Comparison of ENCODE assay signal across 23 mouse cellular contexts in genomic region chr1:44027651-44028050, GRCm38 (mm10). TPM values are rescaled to one million over a fixed set of nuclear protein-coding genes. Genes with fewer than 3 reads are reported as not detected.
A peak's percentile ranks its signal among the peaks of the same experiment; 100 is the strongest.
DNase-seq lines count a peak whose midpoint lies in the region; ATAC-seq and TF ChIP-seq lines count a peak whose summit lies in the region.
"Had no signal": no experiment of that assay in that cellular context is flagged by ENCODE, and none has a peak within 500 bp of the region (broad histone marks: within the 10 kb centered on the region; RNA-seq: fewer than 3 reads in every experiment).

No protein-coding gene starts in this region.

- H3K27me3 ChIP-seq in Patski = no peaks in the 10 kb centered on the region
- H3K27me3 ChIP-seq: heart, embryonic 15.5 days; hindbrain, embryonic 13.5 days; limb, embryonic 13.5 days; liver, embryonic 12.5 days; midbrain, embryonic 13.5 days had no signal

- peak; percentile 88 for ATAC-seq in Patski
- no peak for ATAC-seq in megakaryocyte, adult 5-6 weeks (ENCODE audit: poor library complexity, severe bottlenecking)
- ATAC-seq: forebrain, embryonic 16.5 days; liver, embryonic 12.5 days; midbrain, embryonic 13.5 days had no signal

- peak; percentile 31 for DNase-seq in kidney, adult 11 months
- no peak for DNase-seq in kidney, adult 18-20 months
- peak; percentile 47 for DNase-seq in Patski (ENCODE audit: low read depth, low spot score)
- peak; percentile 59 for DNase-seq in kidney, adult 9 months
- DNase-seq in kidney, postnatal 36 days = peak; percentile 44 to 58
- DNase-seq in urinary bladder, postnatal 25 days (ENCODE audit: low spot score) = no peak
- DNase-seq: cerebellum, adult 11-12 months; cerebellum, postnatal 10 days; heart, adult 2 months; heart, postnatal 36 days; layer of hippocampus, adult 9-11 months; lung, adult 18-20 months had no signal

- in situ Hi-C loops in Patski (cut with MboI; ENCODE audit: low pct_unique_long_range_greater_than_20kb) = no loop called here

- CTCF ChIA-PET in Patski (lab: Charles Lee) = interaction anchor here (1.2 to 3.4 kb wide), 7 partner anchors 8 to 268 kb away, joined by 4 to 14 read pairs (median 6); partner anchors contain the start of gene Mettl21c

- POLR2A ChIA-PET in Patski (lab: Charles Lee) = no interaction called here

- TF ChIP-seq CTCF in Patski (IDR thresholded peaks at IDR 0.05) = no peak

RNA-seq across cellular contexts. Expression of gene Mettl21c, which starts 7.8 kb away (rescaled TPM):
- 0.10 TPM for polyA plus RNA-seq in Patski (2021)
- not detected in 2 replicates for total RNA-seq in megakaryocyte, adult 5-6 weeks (2015)
- total RNA-seq in megakaryocyte, adult 5-6 weeks (2017) = not detected in 2 replicates
- total RNA-seq: heart, adult 2 months; heart, postnatal 36 days; left cerebral cortex, adult 18-20 months; left cerebral cortex, postnatal 25 days had no signal
- polyA plus RNA-seq: heart, adult 2 months; large intestine, adult 2 months had no signal

RNA-seq across cellular contexts. Expression of gene Gm8251, which starts 34.1 kb away (rescaled TPM):
- 0.01 TPM for polyA plus RNA-seq in Patski (2021)
- 0.04 and 0.05 TPM in 2 replicates for total RNA-seq in megakaryocyte, adult 5-6 weeks (2015)
- total RNA-seq in megakaryocyte, adult 5-6 weeks (2017) = 0.24 TPM in 1 of 2 replicates, not detected in the other
- total RNA-seq: heart, adult 2 months; heart, postnatal 36 days; left cerebral cortex, adult 18-20 months; left cerebral cortex, postnatal 25 days had no signal
- polyA plus RNA-seq: cortical plate, adult 2 months; heart, adult 2 months; heart, embryonic 15.5 days; large intestine, adult 2 months had no signal

Comparison
In these comparisons a context has a peak if more than half of its experiments do, and no peak if none do; other contexts are left out.
1. DNase-seq: peak in kidney, adult 11 months (single experiment), Patski (single experiment), kidney, adult 9 months (single experiment) and kidney, postnatal 36 days (2 of 2); none in kidney, adult 18-20 months (single experiment) and urinary bladder, postnatal 25 days (single experiment).